Mouse (Mus musculus) bone marrow, adult 2 months (tissue): ENCODE data around the gene Phc1. TPM values are rescaled to one million over a fixed set of nuclear protein-coding genes. Genes with fewer than 3 reads are reported as not detected.
"Not testable (repeated sequence)": the region's sequence is repeated elsewhere in the genome, so short reads cannot be mapped to it uniquely, and the experiment has no call there.

Experiments used
- H3K27ac ChIP-seq: fragments of 200-500 bp; 2 replicates; pipeline ENCODE4 v1.5.1; 2012; ENCODE audit warnings: low read depth, mild to moderate bottlenecking, control low read depth, inconsistent platforms, low read length; ENCODE audit not compliant: control insufficient read depth, poor library complexity, insufficient read depth
- H3K4me1 ChIP-seq: fragments of 200-500 bp; 2 replicates; pipeline ENCODE4 v1.6.1; 2011; ENCODE audit warnings: low read length; ENCODE audit not compliant: control insufficient read depth, insufficient read depth
- H3K4me3 ChIP-seq: fragments of 200-500 bp; replicated peaks from 2 replicates; pipeline ENCODE3; 2011; ENCODE audit warnings: mild to moderate bottlenecking, low read depth, low read length, control low read depth; ENCODE audit not compliant: control insufficient read depth
- CTCF ChIP-seq: fragments of 200-500 bp; IDR thresholded peaks from 2 replicates; pipeline ENCODE4 v1.5.1; 2011; ENCODE audit warnings: low read length, control low read depth; ENCODE audit not compliant: control insufficient read depth, insufficient read depth
- POLR2A ChIP-seq: fragments of 200-500 bp; IDR thresholded peaks from 2 replicates; pipeline ENCODE4 v1.6.1; 2011; ENCODE audit warnings: low read depth, mild to moderate bottlenecking, control low read depth, low read length, borderline replicate concordance; ENCODE audit not compliant: control insufficient read depth
- whole genome bisulfite sequencing: fragments of 180-500 bp; shearing (Covaris S2); methylation state at CpG from one replicate; pipeline ENCODE4 v1.1.7; 2018; 5-methylcytosine and 5-hydroxymethylcytosine counted together
- polyA plus RNA-seq: library from polyadenylated mRNA; stranded (reverse); fragments of >200 nt; gene quantifications from 2 replicates; pipeline ENCODE4 v1.2.4, GENCODE M21; 2011; ENCODE audit warnings: low replicate concordance; ENCODE audit not compliant: missing spikeins, insufficient read depth, insufficient read length

The Phc1 gene
- polyA plus RNA-seq, result 4.0 and 13.6 TPM in 2 replicates

DNA sequence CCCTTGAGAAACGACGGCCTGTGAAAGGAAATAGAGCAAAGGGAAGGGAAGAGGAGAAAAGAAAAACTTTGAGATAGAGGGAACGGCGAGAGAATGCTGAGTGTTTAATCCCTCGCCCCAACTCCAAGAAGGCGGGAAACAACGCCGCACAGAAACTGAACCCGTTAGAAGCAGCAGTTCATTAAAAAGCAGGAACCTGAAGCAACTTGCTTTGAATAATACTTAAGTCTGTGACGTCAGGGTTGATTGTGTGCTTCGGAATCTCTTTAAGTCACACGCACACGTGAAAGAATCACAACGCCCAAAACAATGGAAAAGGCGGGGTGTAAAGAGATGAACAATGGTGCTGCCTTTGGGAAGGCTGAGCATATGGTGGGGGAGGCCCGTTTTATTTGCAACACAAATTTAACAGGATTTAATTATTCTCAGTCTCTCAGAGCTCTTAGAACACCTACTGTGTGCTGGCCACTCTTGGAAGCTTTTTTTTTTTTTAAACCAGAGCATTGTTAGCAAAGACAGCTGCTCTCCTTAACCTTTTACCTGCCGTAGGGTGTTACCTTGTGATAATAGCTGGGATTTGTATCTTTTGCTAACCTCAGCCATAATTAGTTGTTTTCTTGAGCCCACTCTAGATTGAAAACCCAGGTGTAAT lies at the start of gene Phc1:
TSS of gene Phc1 (minus strand) at position 213 of the 652 bp plus-strand sequence.
- peak within 1 kb of the TSS; percentile 95 for H3K4me3 ChIP-seq
- peak within 1 kb of the TSS; percentile 41 for H3K27ac ChIP-seq
- no peaks in the 10 kb centered on the region for H3K4me1 ChIP-seq
- 4% methylated on average over 17 of the region's 17 CpGs for WGBS
- TF ChIP-seq POLR2A (no peak), CTCF (no peak)

DNA sequence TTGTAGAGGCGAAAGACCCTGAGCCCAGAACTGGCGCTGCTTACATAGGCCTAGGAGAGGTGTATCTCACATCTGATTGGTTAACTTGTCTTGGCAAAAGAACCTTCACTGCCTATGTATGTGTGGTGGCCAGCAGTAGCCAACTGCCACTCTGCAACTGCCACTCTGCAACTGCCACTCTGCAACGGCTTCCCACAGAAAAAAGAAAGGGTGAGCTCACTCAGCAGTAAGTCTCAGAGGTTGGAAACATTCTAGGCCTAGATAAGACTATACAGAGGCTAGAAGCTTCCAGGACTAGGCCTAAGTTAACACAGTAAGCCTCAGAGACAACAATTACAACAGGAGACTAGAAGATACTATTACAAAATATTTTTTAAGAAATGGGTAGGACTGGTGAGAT lies 49.6 kb upstream of the Phc1 start:
- H3K4me1 ChIP-seq, result not testable (repeated sequence)

DNA sequence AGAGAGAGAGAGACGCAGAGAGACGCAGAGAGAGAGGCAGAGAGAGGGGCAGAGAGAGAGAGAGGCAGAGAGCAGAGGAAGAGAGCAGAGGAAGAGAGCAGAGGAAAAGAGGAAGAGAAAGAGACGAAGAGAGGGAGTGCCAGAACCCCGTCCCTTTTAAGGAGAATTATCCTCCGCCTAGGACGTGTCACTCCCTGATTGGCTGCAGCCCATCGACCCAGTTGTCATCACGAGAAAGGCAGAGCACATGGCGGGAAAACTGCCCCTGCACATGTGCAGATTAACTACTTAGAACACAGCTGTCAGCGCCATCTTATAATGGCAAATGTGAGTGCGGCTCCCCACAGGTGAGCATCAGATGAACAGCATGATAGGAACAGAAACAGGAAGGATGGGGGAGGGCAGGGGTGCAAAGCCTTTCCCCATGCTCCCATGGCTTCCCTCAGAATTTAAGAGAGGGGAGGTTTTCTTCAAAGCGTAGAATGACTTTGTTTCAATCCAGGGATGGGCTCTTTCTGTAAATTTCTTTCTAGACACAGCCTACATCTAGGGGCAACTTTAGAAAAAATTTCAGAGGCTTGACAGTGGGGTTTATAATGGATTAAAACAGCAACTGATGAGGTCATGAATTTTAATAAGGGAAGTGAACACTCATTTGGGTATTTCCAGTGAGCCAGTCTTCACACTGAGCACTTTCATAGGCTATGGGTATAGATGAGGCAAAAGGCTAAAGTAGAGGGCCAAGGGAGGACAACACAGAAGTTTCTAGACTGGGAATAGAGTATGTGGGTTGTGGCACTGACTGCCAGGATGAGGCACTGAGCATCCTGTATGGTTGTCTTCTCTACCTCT lies 47.0 kb upstream of the Phc1 start:
- not testable (repeated sequence) for H3K4me1 ChIP-seq, H3K4me3 ChIP-seq, H3K27ac ChIP-seq
- 68% methylated on average over 12 of the region's 12 CpGs for WGBS

More for the DNA sequence above, 49.6 kb upstream of the Phc1 start:
- 70% methylated on average over 3 of the region's 3 CpGs for WGBS
- H3K27ac ChIP-seq, H3K4me3 ChIP-seq: not testable (repeated sequence)

DNA sequence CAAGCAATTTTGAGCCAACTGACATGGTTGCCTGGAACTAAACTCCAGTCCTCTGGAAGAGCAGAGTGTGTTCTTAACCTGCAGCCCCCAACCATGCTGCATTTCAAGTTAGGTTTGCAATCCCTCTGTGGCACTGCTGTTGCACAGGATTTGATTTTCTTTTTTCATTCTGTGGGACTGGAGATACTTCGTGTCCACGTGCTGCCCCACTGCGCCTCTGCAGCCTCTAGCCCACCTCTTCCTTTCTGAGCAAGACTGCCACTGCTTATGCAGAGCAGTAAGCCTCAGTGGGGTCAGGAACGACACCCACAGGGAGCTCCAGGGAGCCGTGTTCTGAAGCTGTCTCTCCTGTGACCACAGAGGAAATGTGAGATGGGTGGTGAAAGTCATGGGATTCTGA lies 45.4 kb upstream of the Phc1 start:
- 49% methylated on average over 5 of the region's 5 CpGs for WGBS
- H3K4me1 ChIP-seq, result no peaks in the 10 kb centered on the region
- no peak overlapping the region for H3K4me3 ChIP-seq
- H3K27ac ChIP-seq, result no peak overlapping the region
- TF ChIP-seq POLR2A (no peak), CTCF (no peak)

DNA sequence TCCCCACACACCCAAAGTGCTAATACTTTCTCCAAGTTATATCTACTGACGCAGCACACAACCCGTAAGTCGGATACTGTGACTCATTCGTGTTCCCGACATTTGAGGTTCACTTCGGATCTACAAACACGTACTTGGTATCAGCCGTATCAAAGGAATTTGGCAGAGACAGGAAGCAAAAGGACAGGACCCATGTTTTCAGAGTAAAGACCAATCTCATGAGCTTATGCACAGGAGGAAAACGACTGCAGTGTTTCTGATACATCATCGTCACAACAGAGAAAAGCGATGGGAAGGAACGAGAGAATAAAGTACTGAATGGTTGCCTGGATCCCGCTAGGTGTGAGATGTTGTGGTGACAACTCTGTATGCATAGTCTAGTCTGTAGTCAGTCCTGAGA lies 44.5 kb upstream of the Phc1 start:
- H3K4me1 ChIP-seq, result no peaks in the 10 kb centered on the region
- WGBS, result 88% methylated on average over 13 of the region's 13 CpGs
- no peak overlapping the region for H3K4me3 ChIP-seq
- no peak for TF ChIP-seq POLR2A
- no peak for TF ChIP-seq CTCF
- no peak overlapping the region for H3K27ac ChIP-seq

DNA sequence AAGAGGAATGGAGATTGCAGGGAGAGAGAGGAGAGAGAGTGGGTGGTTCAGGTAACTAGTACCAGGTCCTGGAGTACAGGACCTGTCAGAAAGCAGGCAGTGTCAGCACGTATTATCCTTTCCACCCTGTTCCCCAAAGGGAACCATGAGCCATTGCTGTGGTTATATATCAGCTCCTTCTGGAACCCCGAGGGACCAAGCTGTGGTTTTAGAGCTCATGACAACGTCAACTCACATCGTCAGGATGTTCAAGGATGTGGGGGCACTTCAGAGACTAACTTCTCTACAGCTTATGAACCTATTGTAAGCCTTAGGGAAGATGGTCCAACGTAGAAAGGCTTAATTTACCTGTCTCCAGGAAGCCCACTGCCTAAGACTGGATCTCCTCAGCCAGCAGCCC lies 42.9 kb upstream of the Phc1 start:
- no peak overlapping the region for H3K4me3 ChIP-seq
- no peak overlapping the region for H3K27ac ChIP-seq
- TF ChIP-seq CTCF (no peak), POLR2A (no peak)
- no peaks in the 10 kb centered on the region for H3K4me1 ChIP-seq
- 27% methylated on average over 5 of the region's 5 CpGs for WGBS

DNA sequence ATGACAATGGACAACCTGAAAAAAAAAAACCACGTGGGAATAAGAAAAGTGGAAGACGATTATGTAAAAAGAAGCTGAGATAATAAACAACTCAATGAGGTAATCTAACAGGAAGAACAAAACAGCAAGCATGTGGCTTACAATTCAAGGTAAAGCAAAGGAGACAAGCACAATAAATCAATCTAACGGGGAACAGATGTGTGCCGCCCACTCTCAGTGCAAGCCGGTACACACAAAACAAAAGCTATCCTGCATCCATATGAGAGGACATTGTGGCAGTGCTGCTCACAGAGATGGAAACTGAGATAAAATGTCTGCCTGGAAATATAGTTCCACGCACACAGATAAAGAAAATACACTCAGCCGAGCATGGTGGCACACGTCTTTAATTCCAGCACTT lies 41.7 kb upstream of the Phc1 start:
- no peaks in the 10 kb centered on the region for H3K4me1 ChIP-seq
- TF ChIP-seq CTCF, result no peak
- no peak for TF ChIP-seq POLR2A
- H3K4me3 ChIP-seq, result no peak overlapping the region
- 65% methylated on average over 8 of the region's 8 CpGs for WGBS
- H3K27ac ChIP-seq, result no peak overlapping the region

DNA sequence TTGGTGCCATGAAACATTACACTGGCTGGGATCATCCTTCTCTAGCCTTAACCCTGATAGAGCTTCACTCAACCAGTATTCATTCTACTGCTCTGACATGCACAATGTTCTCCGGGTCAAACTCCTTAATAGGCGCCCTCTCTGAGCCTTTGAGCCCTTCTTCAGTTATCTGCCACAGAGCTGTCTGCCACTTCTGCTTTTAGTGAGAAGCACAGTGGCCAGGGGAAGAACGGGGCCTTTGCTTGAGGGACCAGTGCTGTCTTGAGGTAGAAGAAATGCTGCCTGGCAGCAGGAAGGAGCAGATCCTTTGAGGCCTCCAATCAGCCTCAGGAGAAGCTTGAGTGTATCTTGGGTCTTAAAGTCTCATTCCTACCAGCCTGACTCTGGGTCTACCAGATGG lies 27.9 kb upstream of the Phc1 start:
- H3K27ac ChIP-seq, result no peak overlapping the region
- 13% methylated on average over 3 of the region's 3 CpGs for WGBS
- H3K4me3 ChIP-seq, result no peak overlapping the region
- TF ChIP-seq POLR2A, result no peak
- no peak for TF ChIP-seq CTCF
- no peaks in the 10 kb centered on the region for H3K4me1 ChIP-seq
